Mouse (Mus musculus): ENCODE data around the gene Gzma.

Gzma gene

GRCm38 (mm10) chr13:113046211-113046883, 54.4 kb downstream of the Gzma start, which contains the start of gene Gpx8:
Gene Gpx8 (minus strand): TSS chr13:113046410.
- no peak for DNase-seq (ENCODE audit: low spot score in 2 of 2)

GRCm38 (mm10) chr13:113045458-113046110, 55.2 kb downstream of the Gzma start:
- DNase-seq (ENCODE audit: low spot score in 2 of 2) = no peak

- no peak for DNase-seq (ENCODE audit: low spot score in 2 of 2)
Measured at GRCm38 (mm10) chr13:113044876-113045275, 55.9 kb downstream of the Gzma start.
